Mouse (Mus musculus): ENCODE measurements around the gene Ccdc114.
"Not testable (repeated sequence)": the region's sequence is repeated elsewhere in the genome, so short reads cannot be mapped to it uniquely, and the experiment has no call there.

Gene Ccdc114

GRCm38 (mm10) chr7:45923762-45924428, at the start of gene Ccdc114:
Gene Ccdc114, plus strand, starts transcription at chr7:45924072.
- DNase-seq (ENCODE audit: low read depth, low spot score): peak; percentile 87

GRCm38 (mm10) chr7:45876895-45877294, 47.0 kb upstream of the Ccdc114 start:
- no peak for DNase-seq (ENCODE audit: low read depth, low spot score)

GRCm38 (mm10) chr7:45878278-45878677, 45.6 kb upstream of the Ccdc114 start, which contains the start of gene Grin2d:
Gene Grin2d, minus strand, starts transcription at chr7:45878378.
- not testable (repeated sequence) for DNase-seq (ENCODE audit: low read depth, low spot score)

- DNase-seq (ENCODE audit: low read depth, low spot score): peak; percentile 58
These were observed 43.3 kb upstream of the Ccdc114 start for GRCm38 (mm10) chr7:45880531-45880930.

GRCm38 (mm10) chr7:45881011-45881410, 42.9 kb upstream of the Ccdc114 start:
- peak; percentile 51 for DNase-seq (ENCODE audit: low read depth, low spot score)

- no peak for DNase-seq (ENCODE audit: low read depth, low spot score)
These were observed 36.6 kb upstream of the Ccdc114 start for GRCm38 (mm10) chr7:45887246-45887645.

GRCm38 (mm10) chr7:45892651-45893050, 31.2 kb upstream of the Ccdc114 start:
- DNase-seq (ENCODE audit: low read depth, low spot score): no peak

- DNase-seq (ENCODE audit: low read depth, low spot score): no peak
These were observed 27.8 kb upstream of the Ccdc114 start for GRCm38 (mm10) chr7:45895931-45896516.

GRCm38 (mm10) chr7:45896517-45897257, 27.2 kb upstream of the Ccdc114 start, which contains the start of the genes Syngr4 and Tmem143:
Gene Syngr4, minus strand, starts transcription at chr7:45896714.
Gene Tmem143, plus strand, starts transcription at chr7:45896941.
- peak; percentile 99 for DNase-seq (ENCODE audit: low read depth, low spot score)

GRCm38 (mm10) chr7:45897258-45897757, 26.6 kb upstream of the Ccdc114 start:
- DNase-seq (ENCODE audit: low read depth, low spot score): peak; percentile 90

GRCm38 (mm10) chr7:45898125-45898524, 25.7 kb upstream of the Ccdc114 start:
- DNase-seq (ENCODE audit: low read depth, low spot score): peak; percentile 75

GRCm38 (mm10) chr7:45901562-45901961, 22.3 kb upstream of the Ccdc114 start:
- peak; percentile 87 for DNase-seq (ENCODE audit: low read depth, low spot score)

GRCm38 (mm10) chr7:45902481-45903002, 21.3 kb upstream of the Ccdc114 start:
- DNase-seq (ENCODE audit: low read depth, low spot score): peak; percentile 21

- DNase-seq (ENCODE audit: low read depth, low spot score): no peak
These were observed 17.2 kb upstream of the Ccdc114 start for GRCm38 (mm10) chr7:45906622-45907021.

- DNase-seq (ENCODE audit: low read depth, low spot score): no peak
These were observed 15.5 kb upstream of the Ccdc114 start for GRCm38 (mm10) chr7:45908384-45908783.

- no peak for DNase-seq (ENCODE audit: low read depth, low spot score)
These were observed 14.7 kb upstream of the Ccdc114 start for GRCm38 (mm10) chr7:45909145-45909544.

GRCm38 (mm10) chr7:45914067-45914466, 9.8 kb upstream of the Ccdc114 start:
- no peak for DNase-seq (ENCODE audit: low read depth, low spot score)

GRCm38 (mm10) chr7:45915011-45915410, 8.9 kb upstream of the Ccdc114 start:
- no peak for DNase-seq (ENCODE audit: low read depth, low spot score)

- DNase-seq (ENCODE audit: low read depth, low spot score): peak; percentile 87
These were observed 7.5 kb upstream of the Ccdc114 start for GRCm38 (mm10) chr7:45916056-45917003.

GRCm38 (mm10) chr7:45917004-45917704, 6.7 kb upstream of the Ccdc114 start:
- peak; percentile 32 for DNase-seq (ENCODE audit: low read depth, low spot score)
